Mouse (Mus musculus) liver, adult 2 months (tissue): Measurements from ENCODE around the gene Pitpna. TPM values are rescaled to one million over a fixed set of nuclear protein-coding genes. Genes with fewer than 3 reads are reported as not detected.
A peak's percentile ranks its signal among the peaks of the same experiment; 100 is the strongest.

Source experiments
- DNase-seq: peaks from one replicate; pipeline ENCODE4 v3.0.0-alpha.2; 2011; ENCODE audit warnings: low read depth, low spot score; ENCODE audit errors: extremely low read depth
- H3K27ac ChIP-seq: fragments of 200-500 bp; replicated peaks from 2 replicates; pipeline ENCODE4 v1.5.1; 2012; ENCODE audit warnings: low read depth, mild to moderate bottlenecking, control low read depth, inconsistent platforms, low read length; ENCODE audit not compliant: insufficient read depth
- H3K27me3 ChIP-seq: fragments of 200-500 bp; 2 replicates; pipeline ENCODE4 v1.6.1; 2012; ENCODE audit warnings: mild to moderate bottlenecking, moderate library complexity, low read length, inconsistent platforms; ENCODE audit not compliant: control insufficient read depth, insufficient read depth
- H3K36me3 ChIP-seq: fragments of 200-500 bp; 2 replicates; pipeline ENCODE4 v1.6.1; 2012; ENCODE audit warnings: low read length, inconsistent platforms; ENCODE audit not compliant: control insufficient read depth, insufficient read depth
- H3K4me1 ChIP-seq: fragments of 200-500 bp; 2 replicates; pipeline ENCODE4 v1.6.1; 2011; ENCODE audit warnings: low read length; ENCODE audit not compliant: control insufficient read depth, insufficient read depth
- H3K4me3 ChIP-seq: fragments of 200-500 bp; 2 replicates; pipeline ENCODE4 v1.5.1; 2011; ENCODE audit warnings: low read depth, mild to moderate bottlenecking, control low read depth, low read length, moderate library complexity; ENCODE audit not compliant: insufficient read depth
- H3K79me2 ChIP-seq: fragments of 200-500 bp; 2 replicates; pipeline ENCODE4 v1.6.1; 2012; ENCODE audit warnings: inconsistent platforms, mild to moderate bottlenecking, low read length, moderate library complexity; ENCODE audit not compliant: control insufficient read depth, insufficient read depth
- H3K9ac ChIP-seq: fragments of 200-500 bp; 2 replicates; pipeline ENCODE4 v1.6.1; 2012; ENCODE audit warnings: low read depth, mild to moderate bottlenecking, control low read depth, inconsistent platforms, low read length
- CTCF ChIP-seq: fragments of 200-500 bp; IDR thresholded peaks from 2 replicates; pipeline ENCODE4 v1.5.1; 2011; ENCODE audit warnings: low read depth, low read length, control low read depth
- POLR2A ChIP-seq: fragments of 200-500 bp; IDR thresholded peaks from 2 replicates; pipeline ENCODE4 v1.6.1; 2011; ENCODE audit warnings: low read length, control low read depth; ENCODE audit not compliant: insufficient read depth; ENCODE audit errors: extremely low read depth
- WGBS: fragments of 180-500 bp; shearing (Covaris S2); methylation state at CpG from one replicate; pipeline ENCODE4 v1.1.7; 2018; 5-methylcytosine and 5-hydroxymethylcytosine counted together
- polyA plus RNA-seq: library from polyadenylated mRNA; depleted of rRNA; stranded (reverse); fragments of >200 nt; gene quantifications from 2 replicates; pipeline ENCODE4 v1.2.3, GENCODE M21; 2012
- total RNA-seq: library from RNA; depleted of rRNA; stranded (reverse); fragments of >200 nt; gene quantifications from 2 replicates; pipeline ENCODE4 v1.2.3, GENCODE M21; 2014

The Pitpna gene
- total and polyA plus RNA-seq, 2 experiments: 21.0 to 28.9 TPM

DNA sequence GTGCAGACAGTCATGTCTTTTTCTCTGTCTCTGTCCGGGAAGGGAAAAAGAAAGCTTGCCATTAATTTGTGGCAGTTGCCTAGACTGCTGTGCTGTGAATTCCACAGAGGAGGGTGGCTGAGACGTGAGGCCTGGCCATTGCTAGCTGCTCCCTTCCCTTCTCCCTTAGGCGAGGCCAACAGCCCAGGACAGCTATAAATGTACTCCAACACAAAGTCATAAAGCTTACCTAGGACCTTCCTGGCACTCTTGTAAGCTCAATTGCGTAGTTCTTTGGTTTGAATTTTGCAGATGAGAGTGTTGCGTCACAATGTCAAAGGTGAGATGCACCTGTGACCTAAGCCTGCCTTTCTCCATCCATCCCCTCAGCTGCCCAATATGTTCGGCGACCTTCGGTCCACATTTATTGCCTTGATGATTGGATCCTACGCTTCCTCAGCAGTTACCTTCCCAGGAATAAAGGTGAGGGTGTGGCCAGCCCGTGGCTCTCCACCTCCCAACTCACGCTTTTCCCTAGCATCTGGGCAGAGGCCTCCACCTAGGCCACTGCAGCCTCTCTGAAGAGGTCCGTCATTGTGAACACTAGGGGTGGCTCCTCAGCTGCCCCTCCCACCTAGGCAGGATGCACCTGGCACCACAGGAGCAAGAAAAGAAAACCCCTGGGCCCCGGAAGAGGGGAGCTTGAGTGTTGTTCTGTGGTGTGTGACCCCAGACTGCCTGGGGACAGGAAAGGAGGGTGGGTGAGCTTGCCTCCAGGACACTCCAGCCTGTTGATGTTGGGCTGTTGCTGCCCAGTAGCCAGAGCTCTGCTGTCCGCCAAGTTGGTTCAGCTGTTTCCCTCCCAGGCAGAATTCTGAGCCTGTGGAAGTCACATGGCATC lies 27.1 kb upstream of the Pitpna start:
- Histone ChIP-seq H3K27ac (no peak overlapping the region), H3K9ac (no peak overlapping the region)

DNA sequence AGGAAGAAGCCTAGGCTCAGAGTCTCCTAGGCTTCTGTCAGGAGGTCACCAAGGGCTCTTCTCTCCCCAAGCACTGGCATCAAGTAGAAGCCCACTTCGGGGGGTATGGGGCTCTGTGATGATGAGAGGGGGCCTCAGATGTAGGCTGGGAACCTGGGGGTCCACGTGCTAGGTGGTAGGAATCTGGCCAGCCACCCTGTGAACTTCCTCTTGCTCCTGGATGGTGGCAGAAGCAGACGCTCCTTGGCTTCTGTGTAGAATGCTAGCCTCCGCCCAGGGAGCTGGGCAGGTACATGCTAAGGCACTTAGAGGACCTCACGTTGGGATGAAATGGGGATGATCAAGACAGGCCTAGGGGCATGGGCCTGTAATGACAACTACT lies 26.5 kb upstream of the Pitpna start:
- Histone ChIP-seq H3K9ac (no peak overlapping the region), H3K4me3 (no peak overlapping the region), H3K4me1 (peaks cover 2% of the 10 kb centered on the region), H3K79me2 (no peaks in the 10 kb centered on the region), H3K27ac (no peak overlapping the region), H3K36me3 (no peaks in the 10 kb centered on the region), H3K27me3 (no peaks in the 10 kb centered on the region)
- TF ChIP-seq POLR2A: no peak
- TF ChIP-seq CTCF: no peak
- WGBS: 82% methylated on average over 5 of the region's 5 CpGs
- no peak for DNase-seq

More for the DNA sequence above, 27.1 kb upstream of the Pitpna start:
- peak; percentile 63 for DNase-seq
- TF ChIP-seq CTCF: no peak
- TF ChIP-seq POLR2A: no peak
- H3K4me1 ChIP-seq: peaks cover 2% of the 10 kb centered on the region
- no peak overlapping the region for H3K4me3 ChIP-seq
- H3K79me2 ChIP-seq: no peaks in the 10 kb centered on the region
- H3K27me3 ChIP-seq: no peaks in the 10 kb centered on the region
- H3K36me3 ChIP-seq: no peaks in the 10 kb centered on the region
- WGBS: 50% methylated on average over 14 of the region's 14 CpGs

DNA sequence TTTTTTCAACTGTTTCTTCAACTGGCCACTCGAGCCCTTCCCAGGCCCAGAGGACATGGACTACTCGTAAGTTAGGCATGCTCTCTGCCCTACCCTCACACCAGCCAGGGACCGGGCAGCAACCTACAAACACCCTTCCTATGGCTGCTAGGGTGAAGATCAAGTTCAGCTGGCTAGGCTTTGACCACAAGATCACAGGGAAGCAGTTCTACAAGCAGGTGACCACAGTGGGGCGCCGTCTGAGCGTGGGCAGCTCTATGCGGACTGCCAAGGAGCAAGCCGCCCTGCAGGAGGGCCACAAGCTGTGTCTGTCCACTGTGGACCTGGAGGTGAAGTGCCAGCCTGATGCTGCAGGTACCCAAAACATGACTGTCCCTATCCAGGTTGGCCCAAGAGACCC lies 25.1 kb upstream of the Pitpna start:
- no peaks in the 10 kb centered on the region for H3K27me3 ChIP-seq
- H3K27ac ChIP-seq: no peak overlapping the region
- no peaks in the 10 kb centered on the region for H3K79me2 ChIP-seq
- peaks cover 2% of the 10 kb centered on the region for H3K4me1 ChIP-seq
- 91% methylated on average over 8 of the region's 8 CpGs for WGBS
- no peak overlapping the region for H3K4me3 ChIP-seq
- no peak for DNase-seq
- TF ChIP-seq CTCF (no peak), POLR2A (no peak)
- no peaks in the 10 kb centered on the region for H3K36me3 ChIP-seq
- H3K9ac ChIP-seq: no peak overlapping the region

DNA sequence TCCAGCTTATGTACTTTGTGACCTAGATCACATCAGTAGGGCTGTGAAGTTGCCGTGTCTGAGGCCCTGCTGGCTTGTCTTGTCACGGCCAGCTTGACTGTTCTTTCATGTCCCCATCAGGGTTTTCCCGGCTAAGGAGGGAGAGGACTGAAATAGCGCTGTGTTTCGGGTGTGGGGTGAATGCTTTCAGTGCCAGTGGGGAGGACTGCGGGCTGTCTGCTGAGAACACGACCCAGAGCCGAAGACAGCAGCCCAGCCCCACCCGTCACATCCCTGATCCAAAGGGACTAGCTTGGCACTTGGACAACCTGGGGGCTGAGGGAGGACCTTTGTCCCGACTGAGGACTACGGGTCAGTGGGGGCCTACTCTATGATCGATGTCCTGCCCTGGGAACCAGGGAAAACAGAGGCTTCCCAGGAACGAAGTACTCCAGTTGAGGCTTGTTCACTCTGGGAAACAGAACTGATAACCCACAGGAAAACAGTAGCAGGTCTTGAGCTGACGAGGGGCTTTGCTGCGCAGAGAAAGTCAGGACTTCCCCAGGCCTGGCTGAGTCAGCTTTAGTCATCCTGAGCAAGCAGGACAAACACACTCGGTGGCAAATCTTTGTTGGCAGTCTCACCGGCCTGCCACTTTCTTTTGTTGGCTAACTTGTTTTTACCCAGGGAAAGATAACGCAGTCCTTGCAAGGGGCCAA lies 23.9 kb upstream of the Pitpna start:
- 32% methylated on average over 18 of the region's 18 CpGs for WGBS
- H3K9ac ChIP-seq: no peak overlapping the region
- H3K4me1 ChIP-seq: peaks cover 5% of the 10 kb centered on the region
- H3K4me3 ChIP-seq: no peak overlapping the region
- TF ChIP-seq CTCF (no peak), POLR2A (no peak)
- no peak for DNase-seq
- no peaks in the 10 kb centered on the region for H3K79me2 ChIP-seq
- H3K27me3 ChIP-seq: no peaks in the 10 kb centered on the region
- H3K27ac ChIP-seq: peak overlapping the region; percentile 30
- no peaks in the 10 kb centered on the region for H3K36me3 ChIP-seq

DNA sequence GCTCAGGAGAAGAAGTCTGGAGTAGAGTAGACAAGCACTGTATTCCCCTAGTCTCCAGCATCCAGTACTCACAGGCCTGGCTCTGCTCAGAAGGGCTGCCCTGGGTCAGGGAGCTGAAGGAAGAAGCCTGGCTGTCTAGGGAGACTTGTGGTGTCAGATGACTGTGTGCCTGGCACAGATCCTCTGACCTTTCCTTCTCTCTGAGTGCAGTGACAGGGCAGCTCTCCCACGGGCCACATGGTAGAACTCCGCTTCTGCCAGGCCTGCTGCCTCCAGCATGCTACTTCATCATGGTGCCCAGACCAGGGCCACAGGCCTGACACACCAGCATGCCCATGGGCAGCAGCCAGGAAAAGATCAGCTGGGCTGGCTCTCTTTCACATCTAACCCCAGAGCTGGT lies 22.0 kb upstream of the Pitpna start:
- Histone ChIP-seq H3K27me3 (no peaks in the 10 kb centered on the region), H3K79me2 (no peaks in the 10 kb centered on the region), H3K36me3 (no peaks in the 10 kb centered on the region), H3K4me1 (peaks cover 8% of the 10 kb centered on the region), H3K4me3 (no peak overlapping the region), H3K9ac (no peak overlapping the region), H3K27ac (no peak overlapping the region)
- 43% methylated on average over 2 of the region's 2 CpGs for WGBS
- DNase-seq: no peak
- no peak for TF ChIP-seq CTCF
- TF ChIP-seq POLR2A: no peak
